Mouse (Mus musculus) cerebellum, postnatal 10 days (tissue): ENCODE measurements at regions not wholly inside any gene's neighbourhood (a gene's known extent, or its start where the extent isn't known, plus 50 kb on each side); places are given as distances from the start of the nearest gene placed in this dataset.

Experiments
- DNase-seq, 2 experiments: peaks; one replicate each; pipeline ENCODE4 v3.0.0; 2021; ENCODE audit warnings: mixed read lengths in 2 of 2

DNA sequence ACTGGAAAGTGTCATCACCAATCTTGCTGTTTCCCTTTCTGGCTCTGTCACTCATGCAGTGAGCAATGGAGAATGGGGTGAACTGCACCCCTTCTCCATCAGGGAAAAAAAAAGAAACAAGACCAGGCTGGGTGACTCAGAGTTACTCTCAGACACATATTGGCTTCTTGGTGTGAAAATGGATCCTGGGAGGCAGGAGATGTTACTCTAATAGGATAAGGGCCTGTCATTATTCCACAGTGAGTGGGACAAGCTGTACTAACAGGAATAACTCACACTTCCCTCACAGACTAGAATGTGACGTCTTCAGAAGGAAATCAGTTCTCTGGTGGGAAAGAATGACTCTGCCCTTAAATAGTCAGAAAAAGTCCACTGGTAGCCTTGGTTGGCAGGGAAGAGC, 181.4 kb upstream of the Nlrp1b start:
- DNase-seq: no peak

DNA sequence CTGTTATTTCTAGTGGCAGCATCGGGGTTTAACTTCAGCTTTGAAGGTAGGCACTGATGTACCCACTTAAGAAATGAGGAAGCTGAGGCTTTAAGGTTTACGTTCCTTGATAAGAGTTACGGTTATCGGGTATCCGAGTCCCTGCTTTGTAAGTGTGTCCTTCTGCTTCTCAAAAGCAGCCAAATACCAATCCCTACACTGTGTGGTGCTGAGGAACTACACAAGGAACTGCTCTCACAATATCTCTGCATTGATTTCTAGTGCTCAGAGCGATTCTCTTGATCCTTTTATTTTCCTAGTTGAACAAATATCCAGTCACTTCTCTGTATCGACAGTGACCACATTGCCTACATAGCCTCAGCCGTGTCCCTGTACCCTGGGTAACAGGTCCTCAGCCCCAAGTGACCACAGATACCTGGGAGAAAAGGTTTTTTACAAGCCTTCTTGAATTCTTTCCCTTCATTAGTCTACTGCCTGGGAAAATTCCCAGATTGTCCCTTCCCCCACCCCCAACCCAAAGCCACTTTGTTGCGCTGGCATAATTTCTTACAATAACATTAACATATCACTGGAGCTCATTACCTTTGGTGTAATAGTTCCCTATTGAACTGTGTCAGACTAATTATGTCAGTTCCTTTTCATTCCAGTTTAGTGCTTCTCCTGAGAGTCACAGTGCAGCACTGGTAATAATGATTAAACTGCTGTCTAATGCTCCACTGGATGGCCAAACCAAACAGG, 184.0 kb upstream of the Nlrp1b start:
- no peak for DNase-seq

DNA sequence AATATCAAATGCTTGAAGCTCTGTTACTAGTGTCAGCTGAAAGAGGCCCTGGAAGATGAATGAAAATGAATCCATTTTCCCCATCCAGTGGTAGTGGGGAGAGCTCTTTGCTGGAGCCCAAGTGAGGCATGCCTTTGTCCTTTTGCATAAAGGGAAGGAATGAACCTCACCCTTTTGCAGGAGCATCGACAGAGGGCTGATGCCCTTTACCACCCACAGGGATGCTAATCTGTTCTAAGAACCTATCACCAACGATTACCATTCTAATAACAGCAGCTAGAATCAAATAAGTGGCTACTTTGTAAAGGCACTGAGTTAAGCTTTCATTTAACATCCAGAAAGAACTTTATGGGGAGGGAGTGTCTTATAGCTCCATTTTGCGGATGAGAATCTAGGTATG, 184.9 kb upstream of the Nlrp1b start:
- DNase-seq: no peak

DNA sequence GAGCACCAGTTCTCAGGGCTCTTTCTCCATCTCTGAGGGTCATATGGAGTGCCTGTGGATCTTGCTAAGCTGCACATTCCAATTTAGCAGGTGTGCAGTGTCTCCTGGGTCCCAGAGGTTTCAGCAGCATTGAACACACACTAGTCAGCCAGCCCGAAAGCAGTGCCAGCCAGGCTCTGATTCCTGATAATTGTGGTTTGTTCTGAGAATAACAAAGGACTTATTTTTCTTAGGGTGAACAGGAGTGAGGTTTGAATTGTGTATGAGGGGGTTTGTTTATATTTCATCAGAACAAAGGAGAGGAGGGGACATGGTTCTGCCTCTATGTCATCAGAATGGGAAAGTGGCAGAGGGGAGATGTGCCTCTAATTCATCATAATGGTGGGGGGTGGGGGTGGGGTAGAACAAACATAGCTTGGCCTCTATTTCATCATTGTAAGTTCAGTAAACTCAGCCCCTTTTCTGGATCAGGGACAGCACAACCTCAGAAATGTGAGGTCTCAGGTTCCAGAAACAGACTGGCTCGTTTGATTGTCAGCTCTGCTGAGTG, 191.8 kb upstream of the Nlrp1b start:
- no peak for DNase-seq

DNA sequence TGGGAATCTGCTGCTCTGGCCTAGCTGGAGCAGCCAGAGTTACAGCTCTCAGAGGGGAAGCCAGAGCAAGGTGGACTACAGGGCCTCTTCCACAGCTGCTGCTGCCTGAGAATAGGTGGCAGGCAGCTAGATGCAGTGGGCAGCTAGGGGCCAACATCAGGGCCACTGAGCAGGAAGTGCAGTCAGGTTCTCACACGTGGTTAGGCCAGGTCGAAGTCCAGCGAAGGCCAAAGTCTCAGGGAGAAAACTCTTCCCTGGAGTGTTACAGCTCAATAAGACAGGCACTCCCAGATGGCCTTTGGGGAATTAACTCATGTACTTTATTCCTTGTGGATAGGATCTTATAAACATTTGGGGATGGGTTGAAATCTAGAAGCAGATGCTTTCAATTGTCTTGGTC, 192.7 kb upstream of the Nlrp1b start:
- no peak for DNase-seq

DNA sequence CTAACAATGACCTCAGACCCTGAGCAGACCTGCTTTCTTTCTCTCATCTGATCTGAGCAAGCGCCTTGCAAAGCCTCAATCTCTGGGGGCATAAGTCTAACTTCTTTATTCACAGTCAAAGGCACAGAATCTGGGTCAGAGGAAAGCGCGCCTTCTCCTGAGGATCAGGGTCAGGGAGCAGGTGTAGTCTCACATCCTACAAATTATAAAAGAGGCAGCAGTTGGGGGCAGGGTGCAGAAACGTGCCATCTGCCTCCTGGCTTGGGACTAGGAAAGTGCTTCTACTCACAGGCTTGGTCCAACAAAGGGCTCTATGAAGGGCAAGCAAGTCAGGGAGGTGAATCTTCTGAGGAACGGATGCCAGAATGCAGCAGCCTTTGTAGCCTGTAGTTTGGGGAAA, 194.3 kb upstream of the Nlrp1b start:
- peak; percentile 50 to 67 for DNase-seq

DNA sequence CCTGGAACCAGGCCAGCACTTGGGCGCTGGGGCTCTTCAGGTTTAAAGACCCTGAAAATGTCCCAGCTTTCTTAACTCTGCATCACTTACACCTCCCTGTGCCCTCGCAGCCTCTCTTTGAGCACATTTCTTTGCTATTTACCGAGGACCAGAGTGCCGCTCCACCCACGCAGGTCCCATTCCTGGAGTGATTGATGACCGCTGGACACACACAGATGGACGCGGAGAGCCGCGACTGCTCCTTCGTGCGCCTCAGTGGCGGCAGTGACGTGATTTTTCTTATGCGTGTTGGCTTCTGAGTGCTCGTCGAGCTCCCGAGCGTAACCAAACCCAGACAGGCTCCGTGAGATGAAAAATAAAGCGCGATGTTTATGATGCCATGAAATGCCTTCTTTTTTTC, 199.2 kb upstream of the Nlrp1b start:
- peak in 1 of 2 experiments; percentile 49 for DNase-seq

DNA sequence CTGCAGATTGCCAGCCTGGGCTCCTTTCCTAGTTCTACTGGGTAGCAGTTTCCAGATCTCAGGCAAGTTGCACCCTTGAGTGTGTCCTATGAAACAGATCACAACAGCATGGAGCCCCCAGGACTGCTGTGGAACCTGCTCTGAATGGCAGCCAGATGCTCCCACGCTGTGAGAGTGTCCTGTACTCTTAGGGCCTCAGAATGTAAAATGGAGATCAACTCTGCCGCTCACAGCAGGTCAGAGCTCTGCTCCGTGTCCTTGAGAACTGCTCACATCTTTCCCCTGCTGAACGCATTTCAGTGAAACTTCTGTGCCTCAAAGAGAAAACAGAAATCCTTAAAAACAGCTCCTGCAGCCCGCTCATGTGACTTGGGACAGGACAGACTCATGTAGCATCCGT, 203.7 kb upstream of the Nlrp1b start:
- no peak for DNase-seq

DNA sequence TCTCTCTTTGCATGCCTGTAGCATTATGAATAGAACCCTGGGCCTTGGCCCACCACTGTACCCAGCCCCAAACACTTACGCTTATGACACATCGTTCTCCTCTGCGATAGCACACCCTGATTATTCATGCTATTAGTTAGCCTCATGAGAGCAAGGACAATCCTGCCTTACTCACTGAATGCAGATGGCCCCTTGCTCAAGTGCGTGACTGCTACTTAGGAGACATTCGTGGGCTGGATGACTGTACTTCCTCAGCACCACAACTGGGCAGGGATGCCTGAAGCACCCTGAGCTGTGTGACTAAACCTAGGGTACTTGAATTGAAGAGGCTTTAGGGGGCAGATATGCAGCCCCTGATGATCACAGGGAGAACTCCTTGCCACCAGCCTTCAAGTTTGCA, 204.4 kb upstream of the Nlrp1b start:
- no peak for DNase-seq

DNA sequence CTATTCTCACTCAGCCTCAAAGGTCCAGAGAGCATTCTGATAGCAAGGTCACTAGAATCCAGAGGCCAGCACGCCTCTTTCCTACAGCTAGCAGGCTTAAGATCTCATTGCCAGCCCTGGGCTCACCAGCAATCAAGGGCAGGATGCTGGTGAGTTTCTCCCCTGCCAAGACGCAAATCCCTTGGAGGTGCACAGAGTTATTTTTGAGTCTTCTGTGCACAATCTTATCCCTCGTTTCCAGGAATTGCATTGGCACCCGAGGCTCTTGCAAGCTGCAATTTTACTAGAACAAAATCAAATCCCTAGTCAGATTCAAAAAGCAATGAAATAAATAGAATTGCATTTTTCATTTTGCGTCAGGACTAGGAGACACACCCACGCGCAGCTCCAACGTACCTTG, 205.2 kb upstream of the Nlrp1b start:
- DNase-seq: peak in 1 of 2 experiments; percentile 29

DNA sequence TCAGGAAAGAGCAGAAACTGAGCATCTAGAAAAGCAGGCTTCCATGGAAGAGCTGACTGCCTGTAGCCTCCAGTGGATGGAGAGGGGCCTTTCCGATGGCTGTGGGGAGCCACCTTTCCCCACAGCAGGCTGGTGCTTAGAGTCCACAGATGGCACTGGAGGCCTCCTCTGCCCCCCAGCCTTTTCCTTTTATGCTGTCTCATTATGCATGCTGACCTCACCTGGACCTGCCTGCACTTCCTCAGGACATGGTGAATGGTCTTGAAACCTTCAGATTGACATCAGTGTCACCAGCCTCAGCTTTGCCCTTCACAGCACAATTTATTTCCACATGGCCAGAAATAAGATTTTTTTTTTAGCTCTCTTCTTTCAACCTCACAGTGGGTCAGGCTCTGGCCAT, 205.8 kb upstream of the Nlrp1b start:
- peak; percentile 29 to 42 for DNase-seq

DNA sequence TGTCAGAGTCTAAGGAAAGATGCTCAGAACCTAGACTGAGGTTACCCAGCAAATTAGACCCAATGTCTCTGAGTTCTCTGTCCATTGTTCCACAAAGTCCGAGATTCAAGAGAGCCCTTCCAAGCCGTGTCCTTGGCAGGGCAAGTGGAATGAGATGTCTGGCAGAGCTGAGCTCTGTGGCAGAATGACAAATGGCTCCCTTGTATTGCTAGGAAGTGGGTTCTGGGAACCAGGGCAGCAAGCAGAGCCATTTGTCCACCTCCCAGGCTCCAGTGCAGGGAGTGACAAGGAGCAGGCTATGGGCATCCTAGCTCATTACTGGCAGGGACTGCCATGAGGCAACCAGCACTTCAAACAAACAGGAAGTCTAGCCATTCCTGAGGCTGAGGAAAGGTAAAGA, 206.3 kb upstream of the Nlrp1b start:
- peak; percentile 72 to 78 for DNase-seq

DNA sequence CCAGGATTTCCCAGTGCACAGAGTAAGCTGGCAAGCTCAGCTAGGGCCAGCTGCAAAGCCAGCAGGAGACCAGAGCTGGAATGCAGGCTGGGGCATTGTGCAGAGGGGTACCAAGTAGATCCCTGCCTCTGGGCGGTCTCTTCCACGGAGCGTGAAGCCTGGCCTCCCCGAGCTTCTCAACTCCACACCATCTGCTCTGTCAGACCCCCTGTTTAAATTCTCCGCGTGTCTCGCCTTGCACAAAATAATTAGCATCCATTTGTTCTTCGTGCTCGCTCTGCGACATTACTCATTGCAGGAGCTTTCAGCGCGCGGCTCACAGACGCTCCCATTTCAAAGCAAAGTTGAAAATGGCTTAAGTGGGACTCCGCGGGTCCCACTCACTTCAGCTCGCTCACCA, 209.3 kb upstream of the Nlrp1b start:
- DNase-seq: peak; percentile 65 to 81

DNA sequence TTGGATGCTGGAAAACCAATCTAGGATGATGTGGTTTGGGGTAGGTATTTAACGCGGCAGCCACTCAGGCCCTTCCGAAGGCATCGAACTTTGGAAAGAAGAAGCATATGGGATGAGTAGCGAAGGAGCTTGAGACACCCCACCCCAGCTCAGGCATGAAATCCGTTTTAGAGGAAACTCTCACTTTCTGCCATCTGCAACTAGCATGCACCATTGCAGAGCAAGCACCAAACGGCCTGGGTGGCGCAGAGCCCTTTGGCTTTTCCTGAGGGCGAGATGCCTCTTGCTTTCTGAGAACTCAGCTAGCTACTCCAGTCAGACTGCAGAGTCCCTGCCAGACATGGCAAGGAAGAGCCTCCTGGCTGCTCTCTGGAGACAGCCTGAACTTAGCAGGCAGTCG, 209.9 kb upstream of the Nlrp1b start:
- peak; percentile 49 to 62 for DNase-seq

DNA sequence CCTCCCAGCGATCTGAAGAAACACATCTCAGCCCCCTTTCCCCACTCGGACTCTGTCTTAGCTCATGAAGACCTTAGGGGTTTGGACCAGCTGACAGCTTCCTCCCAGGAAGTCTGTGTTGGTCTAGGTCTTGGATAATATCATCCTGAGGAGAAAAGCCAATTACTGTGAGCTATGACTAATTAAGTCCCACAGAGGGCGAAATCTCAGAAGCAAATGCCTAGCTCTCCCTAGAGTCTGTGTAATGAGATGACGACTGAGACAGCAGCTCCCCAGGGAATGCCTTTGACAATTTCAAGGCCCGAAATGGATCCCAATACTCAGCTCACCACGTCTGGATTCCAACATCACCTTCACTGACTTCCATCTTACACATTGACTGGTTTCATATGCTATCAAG, 213.5 kb upstream of the Nlrp1b start:
- DNase-seq: peak in 1 of 2 experiments; percentile 11

DNA sequence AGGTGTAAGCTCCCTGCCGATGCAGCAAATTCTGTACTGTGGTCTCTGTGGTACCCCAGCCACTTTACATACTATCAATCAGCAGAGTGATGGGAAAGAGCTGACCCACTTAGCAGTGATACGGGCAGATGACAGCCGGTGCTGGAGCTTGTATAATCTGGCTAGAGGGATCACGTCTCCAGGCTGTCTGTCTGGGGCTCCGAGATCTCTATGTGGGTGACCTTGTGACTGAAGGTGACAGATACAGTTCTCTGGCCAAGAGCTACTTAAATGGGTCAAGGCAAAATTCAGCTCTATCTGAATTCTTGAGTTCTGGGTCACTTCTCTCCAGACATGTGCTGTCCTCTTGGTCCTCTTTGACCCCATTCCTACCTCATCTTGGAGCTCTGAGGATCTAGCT, 216.1 kb upstream of the Nlrp1b start:
- DNase-seq: no peak

DNA sequence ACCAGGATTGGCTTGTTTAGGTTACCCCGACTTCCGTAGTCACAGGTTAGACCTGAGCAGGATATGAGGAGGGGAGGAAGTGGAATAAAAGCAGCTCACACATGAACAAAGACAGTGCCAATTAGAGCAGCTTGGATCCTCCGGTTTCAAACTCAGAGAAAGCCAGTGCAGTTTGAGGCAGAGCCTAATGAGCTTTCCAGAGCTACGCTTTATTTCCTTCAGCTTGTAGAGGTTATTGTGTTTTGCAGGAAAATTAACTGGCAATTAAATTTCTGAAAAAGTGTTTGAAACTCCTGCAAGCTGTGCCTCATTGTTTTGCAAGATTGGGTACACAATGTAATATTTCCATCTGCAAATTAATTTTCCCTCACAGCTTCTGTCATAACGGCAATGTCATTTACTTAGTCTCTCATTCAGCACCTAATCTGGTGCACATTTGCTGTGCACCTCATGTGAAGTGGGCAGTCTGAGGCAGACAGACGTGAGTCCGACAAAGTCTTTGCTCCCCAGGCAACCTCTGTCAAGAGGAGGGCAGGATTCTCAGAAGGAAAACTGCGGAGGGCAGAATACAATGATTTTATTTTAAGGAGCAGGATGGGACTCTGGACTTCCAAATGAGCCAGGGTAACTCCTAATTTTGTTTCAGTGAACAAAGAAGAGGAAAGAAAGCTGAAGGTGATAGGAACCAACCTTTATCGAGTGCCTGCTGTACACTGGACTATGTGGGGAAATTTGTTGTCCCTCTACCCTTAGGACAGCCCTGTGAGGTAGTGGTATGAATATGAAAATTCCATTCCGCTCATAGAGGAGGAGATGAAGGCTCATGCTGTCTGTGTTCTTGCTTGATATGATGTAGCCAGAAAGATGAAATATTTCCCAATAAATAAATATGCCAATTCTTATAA, 217.6 kb upstream of the Nlrp1b start:
- no peak for DNase-seq

DNA sequence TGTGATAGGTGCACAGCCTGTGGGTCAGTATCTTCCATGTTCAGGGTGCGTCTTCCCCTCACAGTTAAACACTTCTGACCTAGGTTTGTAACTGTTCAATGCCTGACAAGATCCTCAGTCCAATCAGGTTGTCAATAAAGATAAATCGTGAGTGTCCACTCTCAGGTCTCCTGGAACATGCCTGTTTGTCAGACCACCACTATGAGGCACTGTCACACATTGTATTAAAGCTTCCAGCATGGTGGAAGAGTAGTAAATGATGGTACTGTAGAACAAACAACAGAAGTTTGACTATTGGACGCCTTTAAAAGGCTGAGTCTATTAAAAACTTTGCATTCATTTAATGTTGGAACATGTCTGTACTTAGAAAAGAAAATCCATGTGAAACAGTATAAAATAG, 249.6 kb upstream of the Nlrp1b start:
- peak in 1 of 2 experiments; percentile 15 for DNase-seq

DNA sequence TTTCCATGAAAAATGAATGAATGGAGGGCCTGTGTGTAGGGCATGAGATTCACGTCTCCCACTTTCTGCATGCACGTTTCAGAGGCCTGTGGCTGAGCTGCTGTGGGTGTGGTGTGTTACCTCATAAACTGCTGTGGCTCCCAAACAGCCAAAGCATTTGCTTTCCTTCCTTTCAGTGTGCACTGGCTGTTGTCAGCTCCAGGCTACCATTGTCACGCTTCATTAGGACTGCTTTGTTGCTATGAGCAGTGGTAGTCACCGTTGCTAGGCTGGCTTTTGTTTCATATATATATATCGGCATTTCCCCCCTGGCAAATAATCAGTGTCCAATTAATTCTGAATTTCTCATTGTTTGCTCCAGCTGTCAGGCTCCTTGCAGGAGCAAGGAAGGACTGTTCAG, 251.9 kb upstream of the Wscd1 start:
- no peak for DNase-seq

DNA sequence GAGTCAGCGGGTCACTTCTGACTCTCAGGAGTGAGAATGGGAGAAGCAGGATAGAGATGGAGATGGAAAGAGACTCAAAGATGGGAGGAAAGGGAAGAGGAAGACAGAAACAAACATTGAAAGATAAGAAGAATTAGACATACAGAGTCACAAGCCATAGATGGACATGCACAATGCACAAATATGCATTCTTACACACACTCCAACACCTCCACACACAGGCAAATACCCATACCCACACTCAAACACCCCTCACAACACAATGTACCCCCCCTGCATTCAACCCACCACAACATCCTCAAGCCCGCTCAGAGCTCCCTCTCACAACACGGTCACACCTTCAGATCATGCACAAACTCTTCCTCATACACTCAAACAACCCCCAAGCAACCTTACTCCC, 251.4 kb upstream of the Wscd1 start:
- no peak for DNase-seq

DNA sequence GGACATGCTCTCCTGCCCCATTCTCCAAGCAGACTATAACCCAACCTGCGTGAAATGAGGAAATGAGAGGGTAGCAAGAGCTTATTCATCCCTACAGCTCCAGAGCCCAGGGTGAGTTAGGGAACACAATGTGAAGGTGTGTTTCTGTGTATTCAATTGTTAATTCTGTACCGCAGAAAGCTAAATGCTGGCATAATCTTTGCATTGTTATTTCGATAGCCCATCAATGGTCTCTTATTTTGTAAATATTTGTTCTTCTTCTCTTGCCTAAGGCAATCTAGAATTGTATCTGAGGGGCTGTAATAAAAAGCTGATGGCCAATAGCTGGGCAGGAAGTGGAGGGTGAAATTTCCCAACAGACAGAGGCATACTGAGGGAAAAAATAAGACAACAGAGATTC, 247.6 kb upstream of the Wscd1 start:
- no peak for DNase-seq

DNA sequence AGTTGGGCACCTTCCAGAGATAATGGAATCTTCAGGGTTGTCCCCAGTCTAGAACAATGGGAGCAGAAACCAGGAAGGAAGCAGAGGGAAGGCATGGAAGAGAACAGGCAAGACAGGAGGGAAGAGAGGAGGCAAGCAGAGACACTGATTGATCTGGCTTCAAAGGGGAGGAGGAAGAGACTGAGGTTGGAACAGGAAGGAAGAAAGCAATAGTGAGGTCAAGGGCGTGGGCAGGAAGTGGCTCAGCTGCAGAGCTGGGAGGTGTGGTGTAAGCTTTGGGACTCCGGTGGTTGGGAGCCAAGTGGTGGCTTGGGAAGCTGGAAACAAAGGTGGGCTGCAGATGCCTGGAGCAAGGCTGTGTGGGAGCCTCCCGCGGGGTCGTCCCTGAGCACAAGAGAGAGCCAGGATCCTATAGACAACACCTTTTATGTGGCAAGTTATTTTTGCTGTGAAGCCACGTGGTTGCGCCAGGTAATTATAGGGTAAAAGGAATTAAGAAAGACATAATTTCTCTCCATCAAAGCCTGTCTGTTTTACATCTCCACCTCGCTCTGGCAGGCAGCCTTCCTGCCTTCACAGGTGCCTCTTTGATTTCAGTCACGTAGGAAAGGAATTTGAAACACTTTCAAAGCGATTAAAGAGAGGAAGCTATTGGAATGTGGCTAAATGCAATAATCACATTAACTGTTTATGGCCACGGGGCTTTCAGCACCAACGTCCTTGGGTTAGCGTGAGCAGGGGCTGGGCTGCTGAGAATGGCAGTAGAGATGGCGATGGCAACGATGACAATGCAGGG, 237.3 kb upstream of the Wscd1 start:
- DNase-seq: peak in 1 of 2 experiments; percentile 26

DNA sequence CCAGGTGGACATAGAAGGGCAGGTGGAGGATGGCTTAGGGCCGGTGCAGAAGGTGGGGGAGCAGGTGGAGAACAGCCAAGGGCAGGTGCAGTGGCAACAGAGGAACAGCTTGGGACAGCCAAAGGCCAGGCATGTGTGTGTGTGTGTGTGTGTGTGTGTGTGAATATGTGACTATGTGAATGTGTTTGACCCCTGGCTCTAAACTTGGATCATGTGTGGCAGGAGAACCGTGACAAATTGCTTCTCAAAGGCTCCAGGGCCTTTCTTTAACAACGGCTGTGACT, 236.7 kb upstream of the Wscd1 start:
- DNase-seq: peak; percentile 86 to 87
